In the genomic region with DNA sequence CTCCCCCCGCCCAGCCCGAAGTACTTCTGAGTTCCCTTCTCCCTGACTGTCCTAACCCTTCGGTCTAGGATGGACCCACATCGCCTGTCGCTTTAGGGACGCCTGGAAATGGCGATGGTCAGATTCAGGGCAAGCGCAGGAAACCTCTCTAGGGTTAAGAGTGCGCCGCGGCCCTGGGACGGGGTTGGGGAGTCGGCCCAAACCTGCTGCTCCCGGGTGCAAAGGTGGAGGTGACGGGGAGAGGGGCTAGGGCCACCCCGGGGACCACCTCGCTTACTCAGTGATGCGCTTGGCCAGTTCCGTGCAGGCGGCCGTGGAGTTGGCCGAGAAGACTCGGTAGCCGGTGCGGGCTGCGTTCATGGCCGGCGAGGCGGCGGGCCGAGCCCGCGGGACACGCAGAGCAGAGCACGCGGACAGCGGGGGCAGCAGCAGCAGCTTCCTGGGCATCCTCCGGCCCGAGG, we compare ENCODE assay signal across 8 mouse cellular contexts. TPM values are rescaled to one million over a fixed set of nuclear protein-coding genes. Genes with fewer than 3 reads are reported as not detected.
DNase-seq lines count a peak whose midpoint lies in the region; ATAC-seq and TF ChIP-seq lines count a peak whose summit lies in the region.

No protein-coding gene starts in this region.

- ATAC-seq in hindbrain, embryonic 13.5 days (ENCODE audit: low FRiP score): peak; percentile 74
- ATAC-seq in midbrain, embryonic 13.5 days: peak; percentile 74; the same call in 1 of the 2 replicates

- under 1% methylated on average over 39 of the region's 39 CpGs for WGBS in cerebellum, adult 2 months
- WGBS in hindbrain, embryonic 13.5 days: 0% methylated on average over 37 of the region's 39 CpGs
- WGBS in midbrain, embryonic 13.5 days: under 1% methylated on average over 37 of the region's 39 CpGs

- peak overlapping the region; percentile 95 for H3K4me3 ChIP-seq in cerebellum, adult 2 months (replicated peaks; ENCODE audit: insufficient read depth, low read depth, low read length)
- H3K4me3 ChIP-seq in testis, adult 2 months (ENCODE audit: control insufficient read depth, low read depth, low read length): peak overlapping the region; percentile 98
- H3K4me3 ChIP-seq in hindbrain, embryonic 13.5 days: peak overlapping the region; percentile 97
- peak overlapping the region; percentile 98 for H3K4me3 ChIP-seq in midbrain, embryonic 13.5 days (replicated peaks)

- peak overlapping the region; percentile 96 for H3K9ac ChIP-seq in hindbrain, embryonic 13.5 days
- H3K9ac ChIP-seq in midbrain, embryonic 13.5 days (replicated peaks): peak overlapping the region; percentile 98

- H3K4me2 ChIP-seq in hindbrain, embryonic 13.5 days: peak overlapping the region; percentile 62
- H3K4me2 ChIP-seq in midbrain, embryonic 13.5 days (replicated peaks): peak overlapping the region; percentile 85

- H3K27me3 ChIP-seq in cerebellum, adult 2 months (ENCODE audit: control insufficient read depth, insufficient read depth, low read length): no peaks in the 10 kb centered on the region
- H3K27me3 ChIP-seq in testis, adult 2 months (ENCODE audit: control insufficient read depth, insufficient read depth, low read length): no peaks in the 10 kb centered on the region
- no peaks in the 10 kb centered on the region for H3K27me3 ChIP-seq in hindbrain, embryonic 13.5 days
- no peaks in the 10 kb centered on the region for H3K27me3 ChIP-seq in midbrain, embryonic 13.5 days

- peak overlapping the region; percentile 63 for H3K27ac ChIP-seq in cerebellum, adult 2 months (ENCODE audit: insufficient read depth, low read length)
- H3K27ac ChIP-seq in testis, adult 2 months (ENCODE audit: control insufficient read depth, insufficient read depth, low read depth, low read length): peak overlapping the region; percentile 96
- H3K27ac ChIP-seq in hindbrain, embryonic 13.5 days: peak overlapping the region; percentile 92
- peak overlapping the region; percentile 95 for H3K27ac ChIP-seq in midbrain, embryonic 13.5 days

- H3K9me3 ChIP-seq in hindbrain, embryonic 13.5 days: no peaks in the 10 kb centered on the region
- no peaks in the 10 kb centered on the region for H3K9me3 ChIP-seq in midbrain, embryonic 13.5 days

- no peaks in the 10 kb centered on the region for H3K36me3 ChIP-seq in testis, adult 2 months (ENCODE audit: control insufficient read depth, insufficient read depth, low read length)
- H3K36me3 ChIP-seq in hindbrain, embryonic 13.5 days: peaks cover 30% of the 10 kb centered on the region
- peaks cover 29% of the 10 kb centered on the region for H3K36me3 ChIP-seq in midbrain, embryonic 13.5 days

- no peaks in the 10 kb centered on the region for H3K4me1 ChIP-seq in cerebellum, adult 2 months (ENCODE audit: control insufficient read depth, insufficient read depth, low read length)
- peaks cover 10% of the 10 kb centered on the region for H3K4me1 ChIP-seq in testis, adult 2 months (ENCODE audit: control insufficient read depth, insufficient read depth, low read length)
- H3K4me1 ChIP-seq in hindbrain, embryonic 13.5 days (replicated peaks): peaks cover 33% of the 10 kb centered on the region
- peaks cover 23% of the 10 kb centered on the region for H3K4me1 ChIP-seq in midbrain, embryonic 13.5 days (replicated peaks)

- no peak for TF ChIP-seq POLR2A in cerebellum, adult 2 months (IDR thresholded peaks at IDR 0.05; ENCODE audit: borderline replicate concordance, insufficient read depth, low read length)
- no peak for TF ChIP-seq POLR2A in testis, adult 2 months (IDR thresholded peaks at IDR 0.05; ENCODE audit: control insufficient read depth, low read depth, low read length)

- TF ChIP-seq CTCF in cerebellum, adult 2 months (IDR thresholded peaks at IDR 0.05; ENCODE audit: borderline replicate concordance, insufficient read depth, low read depth, low read length): no peak
- TF ChIP-seq CTCF in testis, adult 2 months (IDR thresholded peaks at IDR 0.05; ENCODE audit: control insufficient read depth, insufficient read depth, insufficient replicate concordance, low read depth, low read length): no peak

- no peak for DNase-seq in cerebellum, adult 2 months
- no peak for DNase-seq in cerebellum, postnatal 14 days
- no peak for DNase-seq in testis, postnatal 14 days (ENCODE audit: low spot score)
- no peak for DNase-seq in gastrocnemius, postnatal 25 days
- no peak for DNase-seq in layer of hippocampus, adult 9-11 months

RNA-seq across cellular contexts. Expression of gene Prpsap1, which starts 4.2 kb away (rescaled TPM):
- polyA plus RNA-seq in cerebellum, adult 2 months (2012; rRNA removed): 114 and 129 TPM in 2 replicates
- polyA plus RNA-seq in testis, adult 2 months (2012; rRNA removed): 58.2 and 59.0 TPM in 2 replicates
- 171 and 178 TPM in 2 replicates for polyA plus RNA-seq in hindbrain, embryonic 13.5 days (2015; fragmentation: Nextera tagmentation; extraction: Ambion mirVana)
- polyA plus RNA-seq in midbrain, embryonic 13.5 days (2015; fragmentation: Nextera tagmentation; extraction: Ambion mirVana): 175 and 187 TPM in 2 replicates
- 10 to 100 TPM; 17.0 to 18.9 TPM for total RNA-seq in gastrocnemius, postnatal 25 days (2021)

RNA-seq across cellular contexts. Expression of gene Qrich2, which starts 23.8 kb away (rescaled TPM):
- polyA plus RNA-seq in cerebellum, adult 2 months (2012; rRNA removed): 0.05 TPM in 1 of 2 replicates, not detected in the other
- 469 and 538 TPM in 2 replicates for polyA plus RNA-seq in testis, adult 2 months (2012; rRNA removed)
- polyA plus RNA-seq in hindbrain, embryonic 13.5 days (2015; fragmentation: Nextera tagmentation; extraction: Ambion mirVana): 0.19 and 0.42 TPM in 2 replicates
- polyA plus RNA-seq in midbrain, embryonic 13.5 days (2015; fragmentation: Nextera tagmentation; extraction: Ambion mirVana): not detected in 2 replicates
- total RNA-seq in gastrocnemius, postnatal 25 days (2021): not detected

RNA-seq across cellular contexts. Expression of gene Sphk1, which starts 40.9 kb away (rescaled TPM):
- 9.0 and 9.7 TPM in 2 replicates for polyA plus RNA-seq in cerebellum, adult 2 months (2012; rRNA removed)
- 3.3 and 4.2 TPM in 2 replicates for polyA plus RNA-seq in testis, adult 2 months (2012; rRNA removed)
- polyA plus RNA-seq in hindbrain, embryonic 13.5 days (2015; fragmentation: Nextera tagmentation; extraction: Ambion mirVana): 3.1 and 3.3 TPM in 2 replicates
- 3.1 and 3.2 TPM in 2 replicates for polyA plus RNA-seq in midbrain, embryonic 13.5 days (2015; fragmentation: Nextera tagmentation; extraction: Ambion mirVana)
- total RNA-seq in gastrocnemius, postnatal 25 days (2021): 1 to 10 TPM in 1 of 2 experiments, under 1 TPM in 1; 0.94 to 2.0 TPM

RNA-seq across cellular contexts. Expression of gene Ubald2, which starts 55.9 kb away (rescaled TPM):
- polyA plus RNA-seq in cerebellum, adult 2 months (2012; rRNA removed): 34.8 and 44.0 TPM in 2 replicates
- polyA plus RNA-seq in testis, adult 2 months (2012; rRNA removed): 76.4 and 88.4 TPM in 2 replicates
- 43.6 and 44.5 TPM in 2 replicates for polyA plus RNA-seq in hindbrain, embryonic 13.5 days (2015; fragmentation: Nextera tagmentation; extraction: Ambion mirVana)
- 47.7 and 50.3 TPM in 2 replicates for polyA plus RNA-seq in midbrain, embryonic 13.5 days (2015; fragmentation: Nextera tagmentation; extraction: Ambion mirVana)
- 10 to 100 TPM; 35.9 to 40.4 TPM for total RNA-seq in gastrocnemius, postnatal 25 days (2021)

Comparison
In these comparisons a context has a peak if more than half of its experiments do, and no peak if none do; other contexts are left out.
1. RNA of gene Qrich2, which starts 23.8 kb away (polyA plus RNA-seq): 469 to 538 TPM in testis, adult 2 months; 0.19 to 0.42 TPM in hindbrain, embryonic 13.5 days, 0.05 TPM in cerebellum, adult 2 months and not detected in midbrain, embryonic 13.5 days; every median in the first group is over 100 times any median in the second.
2. Peak in every context shown above with its lines, with median percentiles within 50 percentile points of each other: H3K27ac ChIP-seq and H3K4me3 ChIP-seq.